Mouse (Mus musculus): Measurements from ENCODE around the gene Kcnn4.

GRCm38 (mm10) chr7:24366716-24367632 is 3.1 kb upstream of the Kcnn4 start:
- no peak for TF ChIP-seq POLR2A (IDR thresholded peaks at IDR 0.05; ENCODE audit: borderline replicate concordance, control insufficient read depth, low read depth, low read length)
- TF ChIP-seq CTCF (IDR thresholded peaks at IDR 0.05; ENCODE audit: control insufficient read depth, insufficient read depth, low read length): no peak

Data from bone marrow, adult 2 months (tissue).